Mouse (Mus musculus) stomach, embryonic 16.5 days (tissue): Measurements from ENCODE around the gene Memo1. TPM values are rescaled to one million over a fixed set of nuclear protein-coding genes. Genes with fewer than 3 reads are reported as not detected.
"Not testable (repeated sequence)": the region's sequence is repeated elsewhere in the genome, so short reads cannot be mapped to it uniquely, and the experiment has no call there.

Source experiments
- ATAC-seq: fragments of 200-750 bp; cut with Nextera tagmentation; 2 replicates; pipeline ENCODE4 v1.8.0; 2017; ENCODE audit warnings: moderate number of reproducible peaks, moderate TSS enrichment; ENCODE audit not compliant: insufficient read depth, low FRiP score
- H3K27ac ChIP-seq: fragments of 300-500 bp; sonication (generic); 2 replicates; pipeline ENCODE4 v1.5.1; 2014; ENCODE audit warnings: low read length
- H3K27me3 ChIP-seq: fragments of 300-500 bp; sonication (generic); 2 replicates; pipeline ENCODE4 v1.6.1; 2014; ENCODE audit warnings: low read length, control low read depth, mixed read lengths; ENCODE audit not compliant: control insufficient read depth, insufficient read depth
- H3K36me3 ChIP-seq: fragments of 300-500 bp; sonication (generic); 2 replicates; pipeline ENCODE4 v1.6.1; 2014; ENCODE audit warnings: low read length; ENCODE audit not compliant: control insufficient read depth, insufficient read depth
- H3K4me1 ChIP-seq: fragments of 300-500 bp; sonication (generic); 2 replicates; pipeline ENCODE4 v1.6.1; 2014; ENCODE audit warnings: low read length, control low read depth, mixed read lengths; ENCODE audit not compliant: control insufficient read depth, insufficient read depth
- H3K4me2 ChIP-seq: fragments of 300-500 bp; sonication (generic); 2 replicates; pipeline ENCODE4 v1.6.1; 2014; ENCODE audit warnings: low read depth, low read length, mixed read lengths
- H3K4me3 ChIP-seq: fragments of 300-500 bp; sonication (generic); replicated peaks from 2 replicates; pipeline ENCODE4 v1.5.1; 2014; ENCODE audit warnings: mild to moderate bottlenecking, low read length
- H3K9ac ChIP-seq: fragments of 300-500 bp; sonication (generic); 2 replicates; pipeline ENCODE4 v1.6.1; 2014; ENCODE audit warnings: low read length
- H3K9me3 ChIP-seq: fragments of 300-500 bp; sonication (generic); replicated peaks from 2 replicates; pipeline ENCODE4 v1.6.1; 2016; ENCODE audit warnings: low read length, control low read depth; ENCODE audit not compliant: control insufficient read depth
- WGBS: fragments of 180-500 bp; shearing (Covaris S2); extraction: QIAGEN DNeasy Blood & Tissue Kit; methylation state at CpG from one replicate; pipeline ENCODE4 v1.1.7; 2014; 5-methylcytosine and 5-hydroxymethylcytosine counted together
- polyA plus RNA-seq: library from polyadenylated mRNA; unstranded; fragments of >200 nt; fragmentation: Nextera tagmentation; extraction: Ambion mirVana; gene quantifications from 2 replicates; pipeline ENCODE4 v1.2.1, GENCODE M21; 2015

The Memo1 gene
- polyA plus RNA-seq, 1 experiment from 2014 or later: 82.7 TPM

- Histone ChIP-seq H3K4me1 (no peaks in the 10 kb centered on the region), H3K9ac (no peak overlapping the region), H3K4me3 (no peak overlapping the region), H3K27me3 (no peaks in the 10 kb centered on the region), H3K4me2 (no peak overlapping the region), H3K9me3 (no peaks in the 10 kb centered on the region), H3K36me3 (no peaks in the 10 kb centered on the region), H3K27ac (no peak overlapping the region)
- ATAC-seq: no peak
These were observed 114.4 kb downstream of the Memo1 start for GRCm38 (mm10) chr17:74180889-74181288.

- not testable (repeated sequence) for H3K9ac ChIP-seq, ATAC-seq, H3K36me3 ChIP-seq, H3K4me3 ChIP-seq, H3K4me2 ChIP-seq, H3K9me3 ChIP-seq, H3K27me3 ChIP-seq, H3K4me1 ChIP-seq, H3K27ac ChIP-seq
- 85% methylated on average over 2 of the region's 2 CpGs for WGBS
These were observed 115.7 kb downstream of the Memo1 start for GRCm38 (mm10) chr17:74179640-74180039.

- H3K9ac ChIP-seq: no peak overlapping the region
- no peak for ATAC-seq
- H3K27me3 ChIP-seq: no peaks in the 10 kb centered on the region
- no peaks in the 10 kb centered on the region for H3K4me1 ChIP-seq
- no peak overlapping the region for H3K4me2 ChIP-seq
- no peaks in the 10 kb centered on the region for H3K9me3 ChIP-seq
- no peaks in the 10 kb centered on the region for H3K36me3 ChIP-seq
- no peak overlapping the region for H3K27ac ChIP-seq
- no peak overlapping the region for H3K4me3 ChIP-seq
These were observed 121.6 kb downstream of the Memo1 start for GRCm38 (mm10) chr17:74173726-74174125.

- no peaks in the 10 kb centered on the region for H3K9me3 ChIP-seq
- WGBS: 76% methylated on average over 1 of the region's 1 CpGs
These were observed 122.5 kb downstream of the Memo1 start for GRCm38 (mm10) chr17:74172834-74173233.

GRCm38 (mm10) chr17:74159443-74159894 is 135.9 kb downstream of the Memo1 start:
- Histone ChIP-seq H3K4me2 (peak overlapping the region; percentile 62), H3K9me3 (no peaks in the 10 kb centered on the region; the same call in 1 of the 2 replicates), H3K27me3 (no peaks in the 10 kb centered on the region), H3K4me3 (peak overlapping the region; percentile 44), H3K4me1 (0 out of 2 replicates have a peak, but pooled peaks cover 4% of the 10 kb centered on the region), H3K9ac (peak overlapping the region; percentile 65), H3K36me3 (no peaks in the 10 kb centered on the region), H3K27ac (no peak overlapping the region)
- peak; percentile 91; the same call in 1 of the 2 replicates for ATAC-seq
- 1% methylated on average over 9 of the region's 9 CpGs for WGBS

More at GRCm38 (mm10) chr17:74172834-74173233, 122.5 kb downstream of the Memo1 start:
- H3K4me3 ChIP-seq: no peak overlapping the region
- H3K27ac ChIP-seq: no peak overlapping the region
- no peaks in the 10 kb centered on the region for H3K36me3 ChIP-seq
- H3K27me3 ChIP-seq: no peaks in the 10 kb centered on the region
- no peak overlapping the region for H3K4me2 ChIP-seq
- no peaks in the 10 kb centered on the region for H3K4me1 ChIP-seq
- ATAC-seq: no peak
- H3K9ac ChIP-seq: no peak overlapping the region

- Histone ChIP-seq H3K4me2 (no peak overlapping the region), H3K4me1 (0 out of 2 replicates have a peak, but pooled peaks cover 4% of the 10 kb centered on the region), H3K9ac (no peak overlapping the region), H3K36me3 (no peaks in the 10 kb centered on the region), H3K4me3 (no peak overlapping the region), H3K27ac (no peak overlapping the region), H3K27me3 (no peaks in the 10 kb centered on the region), H3K9me3 (no peaks in the 10 kb centered on the region; the same call in 1 of the 2 replicates)
- WGBS: 84% methylated on average over 3 of the region's 3 CpGs
- ATAC-seq: no peak
These were observed 137.2 kb downstream of the Memo1 start for GRCm38 (mm10) chr17:74158161-74158560.

Other genes starting within 250 kb of the Memo1 start
- not detected in 2 replicates for gene Srd5a2, start 247.6 kb downstream of the Memo1 start, polyA plus RNA-seq
- 207 and 212 TPM in 2 replicates for gene Dpy30, start 28.4 kb upstream of the Memo1 start, polyA plus RNA-seq
- gene Spast, start 43.5 kb upstream of the Memo1 start, polyA plus RNA-seq: 11.3 and 11.7 TPM in 2 replicates
- 37.7 and 42.5 TPM in 2 replicates for gene Slc30a6, start 100.1 kb upstream of the Memo1 start, polyA plus RNA-seq
- 3.2 and 3.8 TPM in 2 replicates for gene Nlrc4, start 163.6 kb upstream of the Memo1 start, polyA plus RNA-seq
- gene Yipf4, start 194.0 kb upstream of the Memo1 start, polyA plus RNA-seq: 57.0 and 62.3 TPM in 2 replicates
- gene Birc6, start 232.8 kb upstream of the Memo1 start, polyA plus RNA-seq: 73.9 and 90.2 TPM in 2 replicates